Mouse (Mus musculus) CD4-positive naive resting alpha-beta T cell, adult 57 days (primary cell): Measurements from ENCODE around the gene Gm4450. TPM values are rescaled to one million over a fixed set of nuclear protein-coding genes. Genes with fewer than 3 reads are reported as not detected.

Experiments used
- total RNA-seq: library from RNA; stranded (reverse); gene quantifications from one replicate; pipeline ENCODE4 v1.2.4, GENCODE M21; 2023

The Gm4450 gene
- not detected for total RNA-seq

DNA sequence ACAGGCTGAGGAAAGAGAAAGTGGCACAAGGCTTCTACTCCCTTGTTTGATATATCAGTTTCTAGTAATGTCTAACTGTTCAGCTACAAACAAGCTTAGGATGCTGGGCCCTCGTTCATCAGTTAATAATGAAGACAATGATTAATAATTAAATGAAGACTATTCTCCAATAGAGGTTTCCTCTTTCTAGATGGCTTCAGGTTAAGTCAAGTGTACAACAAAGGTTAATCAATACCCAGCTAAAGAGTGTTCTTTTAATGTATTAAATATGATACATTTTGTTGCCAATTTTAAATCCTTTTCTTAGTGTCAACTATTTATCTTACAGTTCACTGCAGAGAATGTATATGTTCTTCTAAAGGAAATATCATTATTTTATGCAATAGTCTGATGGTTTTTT, at the start of gene Gm4450:
Gm4450 (minus strand) TSS at position 101 of the 400 bp plus-strand sequence.

Other genes starting within 250 kb of the Gm4450 start
- gene Reg4, start 235.0 kb downstream of the Gm4450 start, total RNA-seq = not detected
- gene Hmgcs2, start 176.7 kb downstream of the Gm4450 start, total RNA-seq = 0.53 TPM
- 44.2 TPM for gene Phgdh, start 117.1 kb downstream of the Gm4450 start, total RNA-seq
- not detected for gene Zfp697, start 74.7 kb downstream of the Gm4450 start, total RNA-seq
- not detected for gene Hsd3b4, start 53.4 kb upstream of the Gm4450 start, total RNA-seq
- gene Gm10681, start 131.7 kb upstream of the Gm4450 start, total RNA-seq = not detected
- not detected for gene Hsd3b5, start 173.1 kb upstream of the Gm4450 start, total RNA-seq